Mouse (Mus musculus) testis, adult 2 months (tissue): Measurements from ENCODE around the gene Slc38a11. TPM values are rescaled to one million over a fixed set of nuclear protein-coding genes. Genes with fewer than 3 reads are reported as not detected.

Experiments
- H3K27ac ChIP-seq: fragments of 200-500 bp; 2 replicates; pipeline ENCODE4 v1.5.1; 2012; ENCODE audit warnings: low read depth, low read length; ENCODE audit not compliant: control insufficient read depth, insufficient read depth
- H3K27me3 ChIP-seq: fragments of 200-500 bp; 2 replicates; pipeline ENCODE4 v1.6.1; 2012; ENCODE audit warnings: mild to moderate bottlenecking, low read length, moderate library complexity; ENCODE audit not compliant: control insufficient read depth, insufficient read depth
- H3K36me3 ChIP-seq: fragments of 200-500 bp; 2 replicates; pipeline ENCODE4 v1.6.1; 2012; ENCODE audit warnings: mild to moderate bottlenecking, low read length; ENCODE audit not compliant: control insufficient read depth, insufficient read depth
- H3K4me1 ChIP-seq: fragments of 200-500 bp; 2 replicates; pipeline ENCODE4 v1.6.1; 2012; ENCODE audit warnings: low read length; ENCODE audit not compliant: control insufficient read depth, insufficient read depth
- H3K4me3 ChIP-seq: fragments of 200-500 bp; 2 replicates; pipeline ENCODE4 v1.5.1; 2012; ENCODE audit warnings: low read depth, mild to moderate bottlenecking, low read length, moderate library complexity, mixed read lengths; ENCODE audit not compliant: control insufficient read depth
- CTCF ChIP-seq: fragments of 200-500 bp; IDR thresholded peaks from 2 replicates; pipeline ENCODE4 v1.5.1; 2012; ENCODE audit warnings: low read depth, mild to moderate bottlenecking, inconsistent platforms, low read length, moderate library complexity; ENCODE audit not compliant: control insufficient read depth, insufficient read depth, insufficient replicate concordance
- POLR2A ChIP-seq: fragments of 200-500 bp; IDR thresholded peaks from 2 replicates; pipeline ENCODE4 v1.6.1; 2012; ENCODE audit warnings: low read depth, mild to moderate bottlenecking, inconsistent platforms, low read length, moderate library complexity; ENCODE audit not compliant: control insufficient read depth
- polyA plus RNA-seq: library from polyadenylated mRNA; depleted of rRNA; stranded (reverse); fragments of >200 nt; gene quantifications from 2 replicates; pipeline ENCODE4 v1.2.3, GENCODE M21; 2012

Slc38a11 gene
- polyA plus RNA-seq, 1 experiment, result 0.06 TPM

DNA sequence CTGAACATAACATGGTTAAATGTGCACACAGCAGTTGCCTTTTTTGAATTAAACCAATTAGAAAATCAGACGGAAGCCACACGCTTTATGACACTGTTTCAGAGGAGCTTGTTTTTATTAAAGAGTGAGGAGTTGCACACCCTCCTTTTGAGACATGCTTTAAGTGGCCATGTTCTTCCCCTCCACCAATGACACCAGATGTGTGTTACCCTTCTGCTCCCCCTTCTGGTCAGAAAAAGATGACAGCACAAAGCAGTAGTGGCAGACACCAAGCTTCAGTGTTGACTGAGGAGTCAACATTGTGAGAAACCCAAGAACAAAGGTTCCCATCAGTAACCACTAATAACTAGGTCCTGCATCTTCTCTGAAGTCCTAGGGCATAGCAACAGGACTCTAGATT, 32.5 kb downstream of the Slc38a11 start:
- TF ChIP-seq CTCF (no peak), POLR2A (no peak)
- Histone ChIP-seq H3K27me3 (no peaks in the 10 kb centered on the region), H3K36me3 (no peaks in the 10 kb centered on the region), H3K4me3 (no peak overlapping the region), H3K4me1 (peaks cover 3% of the 10 kb centered on the region), H3K27ac (no peak overlapping the region)

DNA sequence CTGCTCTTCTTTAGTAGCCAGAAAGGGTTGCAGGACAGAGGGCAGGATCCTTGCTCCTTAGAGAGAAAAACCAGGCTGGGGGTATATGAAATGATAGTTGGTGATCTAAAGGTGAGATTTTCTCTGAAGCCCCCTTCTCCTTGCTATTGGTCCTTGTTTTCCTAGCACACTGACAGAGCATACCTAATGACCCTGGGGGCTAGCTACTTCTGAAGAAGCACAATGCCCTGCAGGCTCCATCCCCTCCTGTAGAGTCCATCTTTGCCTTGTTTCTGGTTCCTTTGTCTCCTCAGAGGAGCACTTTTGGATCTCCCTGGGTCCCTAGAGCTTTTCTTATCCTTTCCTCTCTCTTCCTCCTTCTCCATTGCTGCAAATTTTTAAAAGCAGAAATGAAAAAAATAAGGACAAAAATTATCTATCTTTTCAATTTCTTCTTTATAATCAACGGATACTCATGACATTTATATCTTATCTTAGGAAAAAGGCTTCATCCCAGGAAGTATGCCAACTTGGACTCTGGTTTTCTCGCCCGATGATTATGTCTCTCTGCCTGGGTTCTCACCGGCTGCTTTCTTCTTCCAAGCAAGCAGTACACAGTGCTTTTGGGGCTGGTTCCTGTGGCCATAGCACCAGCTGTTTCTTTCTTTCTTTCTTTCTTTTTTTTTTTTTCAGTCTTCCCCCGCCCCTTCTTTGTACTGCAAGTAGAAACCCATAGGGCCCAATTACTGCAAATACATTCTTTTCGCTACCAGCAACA, 41.7 kb downstream of the Slc38a11 start:
- no peak overlapping the region for H3K4me3 ChIP-seq
- H3K27me3 ChIP-seq, result no peaks in the 10 kb centered on the region
- H3K4me1 ChIP-seq, result no peaks in the 10 kb centered on the region
- H3K36me3 ChIP-seq, result no peaks in the 10 kb centered on the region
- H3K27ac ChIP-seq, result no peak overlapping the region
- TF ChIP-seq POLR2A (no peak), CTCF (no peak)

DNA sequence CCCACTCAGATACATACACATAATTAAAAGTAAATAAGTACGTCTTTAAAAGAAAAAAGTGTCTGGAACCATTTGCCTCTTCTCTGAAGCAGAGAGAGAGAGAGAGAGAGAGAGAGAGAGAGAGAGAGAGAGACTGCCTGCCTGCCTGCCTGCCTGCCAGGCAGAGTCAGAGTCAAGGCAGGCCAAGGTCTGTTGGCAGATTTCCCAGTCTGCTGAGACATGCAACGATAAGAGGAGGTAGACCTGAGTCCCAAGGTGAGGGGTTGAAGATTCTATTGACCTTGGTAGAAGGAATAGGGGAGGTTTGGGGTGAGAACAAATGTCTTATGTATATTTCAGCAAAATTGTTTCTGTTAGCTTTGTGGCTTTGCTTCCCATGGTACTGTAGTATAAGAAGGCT, 42.9 kb downstream of the Slc38a11 start:
- Histone ChIP-seq H3K27me3 (no peaks in the 10 kb centered on the region), H3K36me3 (no peaks in the 10 kb centered on the region), H3K4me3 (no peak overlapping the region), H3K27ac (no peak overlapping the region), H3K4me1 (no peaks in the 10 kb centered on the region)
- TF ChIP-seq CTCF, result no peak
- TF ChIP-seq POLR2A, result no peak

DNA sequence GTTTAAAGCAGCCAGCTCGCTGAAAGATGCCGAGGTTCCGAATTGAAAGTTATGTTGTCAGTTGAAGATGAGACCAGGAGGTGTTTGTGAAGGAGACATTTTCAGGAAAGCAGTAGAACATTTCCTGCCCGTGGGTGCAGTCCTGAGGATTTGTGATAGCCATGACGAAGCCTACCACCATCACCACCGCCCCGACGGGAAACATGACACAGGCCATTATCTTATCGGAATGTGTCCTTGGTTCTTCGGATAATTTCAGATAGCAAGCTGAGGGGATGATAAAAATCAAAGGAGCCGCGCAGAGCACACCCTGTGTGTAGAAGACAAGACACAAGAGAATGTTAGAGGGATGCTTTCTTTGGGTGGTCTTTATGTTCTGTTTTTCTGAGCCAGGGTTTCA, 47.1 kb downstream of the Slc38a11 start:
- no peak for TF ChIP-seq CTCF
- no peak for TF ChIP-seq POLR2A
- Histone ChIP-seq H3K4me1 (no peaks in the 10 kb centered on the region), H3K27me3 (no peaks in the 10 kb centered on the region), H3K27ac (no peak overlapping the region), H3K4me3 (no peak overlapping the region), H3K36me3 (no peaks in the 10 kb centered on the region)

DNA sequence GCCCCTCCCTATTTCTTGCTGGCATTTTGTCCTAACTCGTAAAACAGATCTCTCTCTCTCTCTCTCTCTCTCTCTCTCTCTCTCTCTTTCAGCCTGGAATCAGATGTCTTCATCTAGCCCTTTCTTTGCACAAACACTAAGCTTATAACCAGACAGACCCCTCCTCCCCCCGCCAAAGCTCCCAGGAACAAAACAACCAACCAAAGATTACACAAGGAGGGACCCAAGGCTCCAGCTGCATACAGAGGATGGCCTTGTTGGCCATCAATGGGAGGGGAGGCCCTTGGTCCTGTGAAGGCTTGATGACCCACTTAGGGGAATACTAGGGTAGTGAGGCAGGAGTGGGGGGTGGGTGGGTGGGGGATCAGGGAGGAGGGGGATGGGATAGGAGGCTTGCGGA, 52.6 kb downstream of the Slc38a11 start:
- TF ChIP-seq CTCF, result no peak
- TF ChIP-seq POLR2A, result no peak
- Histone ChIP-seq H3K27me3 (no peaks in the 10 kb centered on the region), H3K27ac (no peak overlapping the region), H3K4me1 (no peaks in the 10 kb centered on the region), H3K4me3 (no peak overlapping the region), H3K36me3 (no peaks in the 10 kb centered on the region)

DNA sequence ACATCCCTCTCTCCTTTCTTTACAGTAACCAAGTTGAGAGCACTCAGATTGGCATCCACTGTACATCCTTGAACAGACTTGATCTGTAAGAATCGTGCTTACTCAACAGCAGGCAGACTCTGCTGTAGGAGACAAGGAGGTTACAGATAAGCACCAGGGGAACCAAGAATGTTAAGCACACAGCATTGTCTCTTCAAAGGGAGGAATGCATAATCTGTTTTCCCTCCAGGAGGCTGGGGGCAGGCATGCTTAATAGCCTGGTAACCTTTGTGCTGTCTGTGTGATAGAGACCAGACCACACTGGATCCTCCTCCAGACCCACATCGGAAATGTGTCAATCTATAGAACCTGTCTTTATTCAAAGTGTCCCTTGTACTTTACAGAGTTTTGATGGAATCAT, 67.3 kb downstream of the Slc38a11 start:
- Histone ChIP-seq H3K4me3 (no peak overlapping the region), H3K27ac (no peak overlapping the region), H3K4me1 (no peaks in the 10 kb centered on the region), H3K27me3 (no peaks in the 10 kb centered on the region), H3K36me3 (no peaks in the 10 kb centered on the region)
- TF ChIP-seq POLR2A, result no peak
- no peak for TF ChIP-seq CTCF

DNA sequence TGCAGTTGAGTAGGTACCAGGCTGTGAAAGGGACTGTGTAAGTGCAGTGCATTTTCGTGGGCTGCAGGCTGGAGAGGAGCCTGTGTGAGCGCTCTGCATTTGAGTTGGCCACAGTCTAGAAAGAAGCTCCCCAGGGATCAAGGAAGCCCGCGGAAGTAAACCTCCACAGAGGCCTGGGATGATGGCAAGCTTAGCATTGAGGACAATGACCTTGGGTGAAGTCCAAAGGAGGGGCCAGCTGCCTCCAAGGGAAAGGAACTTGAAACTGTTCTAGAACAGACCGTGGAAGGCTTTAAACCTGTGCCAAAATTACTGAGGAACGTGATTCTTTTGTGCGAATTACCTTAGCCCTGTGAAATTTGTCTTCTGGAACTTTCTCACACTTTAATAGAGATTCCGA, 69.7 kb downstream of the Slc38a11 start:
- Histone ChIP-seq H3K36me3 (no peaks in the 10 kb centered on the region), H3K4me1 (no peaks in the 10 kb centered on the region), H3K27ac (no peak overlapping the region), H3K27me3 (no peaks in the 10 kb centered on the region), H3K4me3 (no peak overlapping the region)
- no peak for TF ChIP-seq POLR2A
- TF ChIP-seq CTCF, result no peak
